Mouse (Mus musculus) spleen, adult 2 months (tissue): ENCODE data around the gene Ccdc144b. TPM values are rescaled to one million over a fixed set of nuclear protein-coding genes. Genes with fewer than 3 reads are reported as not detected.

Experiments
- DNase-seq, 2 experiments: peaks; one replicate each; pipeline versions ENCODE4 v3.0.0 to v3.0.0-alpha.2; 2012 to 2021; ENCODE audit warnings: low spot score in 2 of 2, low read depth in 1 of 2
- H3K27ac ChIP-seq: fragments of 200-500 bp; 2 replicates; pipeline ENCODE4 v1.5.1; 2012; ENCODE audit warnings: low read length, inconsistent platforms; ENCODE audit not compliant: insufficient read depth
- H3K27me3 ChIP-seq: fragments of 200-500 bp; 2 replicates; pipeline ENCODE4 v1.6.1; 2012; ENCODE audit warnings: mild to moderate bottlenecking, moderate library complexity, low read length, inconsistent platforms; ENCODE audit not compliant: control insufficient read depth, insufficient read depth
- H3K36me3 ChIP-seq: fragments of 200-500 bp; 2 replicates; pipeline ENCODE4 v1.6.1; 2012; ENCODE audit warnings: mild to moderate bottlenecking, low read length, inconsistent platforms; ENCODE audit not compliant: control insufficient read depth, insufficient read depth
- H3K4me1 ChIP-seq: fragments of 200-500 bp; 2 replicates; pipeline ENCODE4 v1.6.1; 2011; ENCODE audit warnings: inconsistent platforms; ENCODE audit not compliant: control insufficient read depth, insufficient read depth, insufficient read length
- H3K4me3 ChIP-seq: fragments of 200-500 bp; 2 replicates; pipeline ENCODE4 v1.5.1; 2011; ENCODE audit warnings: mild to moderate bottlenecking, inconsistent platforms; ENCODE audit not compliant: insufficient read depth, insufficient read length; ENCODE audit errors: extremely low read depth
- CTCF ChIP-seq: fragments of 200-500 bp; IDR thresholded peaks from 2 replicates; pipeline ENCODE4 v1.5.1; 2011; ENCODE audit warnings: mild to moderate bottlenecking, inconsistent platforms; ENCODE audit not compliant: insufficient read depth, insufficient read length, insufficient replicate concordance; ENCODE audit errors: extremely low read depth
- POLR2A ChIP-seq: fragments of 200-500 bp; IDR thresholded peaks from 2 replicates; pipeline ENCODE4 v1.6.1; 2011; ENCODE audit warnings: low read depth, low read length, inconsistent platforms
- WGBS: fragments of 180-500 bp; shearing (Covaris S2); methylation state at CpG from one replicate; pipeline ENCODE4 v1.1.7; 2018; 5-methylcytosine and 5-hydroxymethylcytosine counted together
- polyA plus RNA-seq: library from polyadenylated mRNA; depleted of rRNA; stranded (reverse); fragments of >200 nt; gene quantifications from 2 replicates; pipeline ENCODE4 v1.2.3, GENCODE M21; 2012

Gene Ccdc144b
- polyA plus RNA-seq, 1 experiment, result not detected

- TF ChIP-seq POLR2A (no peak), CTCF (peak; percentile 60; the same call in 1 of the 2 replicates)
Observed at GRCm38 (mm10) chr3:35973551-35973950, 79.8 kb downstream of the Ccdc144b start.

GRCm38 (mm10) chr3:35972985-35973384 is 80.4 kb downstream of the Ccdc144b start:
- DNase-seq, result no peak
- H3K4me3 ChIP-seq, result no peak overlapping the region
- H3K36me3 ChIP-seq, result peaks cover 6% of the 10 kb centered on the region

More at GRCm38 (mm10) chr3:35973551-35973950, 79.8 kb downstream of the Ccdc144b start:
- peak; percentile 14 to 40 for DNase-seq
- WGBS, result 54% methylated on average over 7 of the region's 7 CpGs
- no peaks in the 10 kb centered on the region for H3K27me3 ChIP-seq
- H3K4me3 ChIP-seq, result no peak overlapping the region
- H3K36me3 ChIP-seq, result peaks cover 6% of the 10 kb centered on the region
- no peak overlapping the region for H3K27ac ChIP-seq
- H3K4me1 ChIP-seq, result no peaks in the 10 kb centered on the region

GRCm38 (mm10) chr3:35971149-35971548 is 82.2 kb downstream of the Ccdc144b start:
- H3K4me1 ChIP-seq, result no peaks in the 10 kb centered on the region
- no peak overlapping the region for H3K4me3 ChIP-seq
- TF ChIP-seq POLR2A (no peak), CTCF (no peak)
- WGBS, result 95% methylated on average over 12 of the region's 12 CpGs
- no peak for DNase-seq
- no peaks in the 10 kb centered on the region for H3K27me3 ChIP-seq
- H3K36me3 ChIP-seq, result peaks cover 6% of the 10 kb centered on the region
- no peak overlapping the region for H3K27ac ChIP-seq

More at GRCm38 (mm10) chr3:35972985-35973384, 80.4 kb downstream of the Ccdc144b start:
- 74% methylated on average over 4 of the region's 4 CpGs for WGBS
- no peak overlapping the region for H3K27ac ChIP-seq
- H3K27me3 ChIP-seq, result no peaks in the 10 kb centered on the region
- no peaks in the 10 kb centered on the region for H3K4me1 ChIP-seq
- TF ChIP-seq CTCF (peak; percentile 28; the same call in 1 of the 2 replicates), POLR2A (no peak)

- no peak for DNase-seq
- WGBS, result 91% methylated on average over 4 of the region's 4 CpGs
- Histone ChIP-seq H3K4me3 (no peak overlapping the region), H3K27me3 (no peaks in the 10 kb centered on the region), H3K36me3 (peaks cover 4% of the 10 kb centered on the region), H3K27ac (no peak overlapping the region), H3K4me1 (no peaks in the 10 kb centered on the region)
- TF ChIP-seq POLR2A, result no peak
- TF ChIP-seq CTCF, result no peak
Observed at GRCm38 (mm10) chr3:35970441-35970840, 82.9 kb downstream of the Ccdc144b start.

- no peak for DNase-seq
- H3K36me3 ChIP-seq, result peaks cover 9% of the 10 kb centered on the region
- 68% methylated on average over 8 of the region's 8 CpGs for WGBS
- H3K4me1 ChIP-seq, result no peaks in the 10 kb centered on the region
- TF ChIP-seq CTCF (no peak), POLR2A (no peak)
- H3K27me3 ChIP-seq, result no peaks in the 10 kb centered on the region
- no peak overlapping the region for H3K4me3 ChIP-seq
- H3K27ac ChIP-seq, result no peak overlapping the region
Observed at GRCm38 (mm10) chr3:35967366-35967921, 85.9 kb downstream of the Ccdc144b start.

GRCm38 (mm10) chr3:35966493-35966892 is 86.9 kb downstream of the Ccdc144b start:
- no peak for TF ChIP-seq POLR2A
- TF ChIP-seq CTCF, result no peak
- H3K36me3 ChIP-seq, result peaks cover 7% of the 10 kb centered on the region; the same call in 1 of the 2 replicates
- no peak for DNase-seq

GRCm38 (mm10) chr3:35964928-35965327 is 88.4 kb downstream of the Ccdc144b start:
- H3K36me3 ChIP-seq, result peaks cover 7% of the 10 kb centered on the region; the same call in 1 of the 2 replicates
- no peak for DNase-seq
- WGBS, result 32% methylated on average over 4 of the region's 4 CpGs
- H3K4me3 ChIP-seq, result no peak overlapping the region
- no peaks in the 10 kb centered on the region for H3K27me3 ChIP-seq
- H3K4me1 ChIP-seq, result no peaks in the 10 kb centered on the region
- H3K27ac ChIP-seq, result no peak overlapping the region
- TF ChIP-seq POLR2A (no peak), CTCF (no peak)

More at GRCm38 (mm10) chr3:35966493-35966892, 86.9 kb downstream of the Ccdc144b start:
- no peak overlapping the region for H3K4me3 ChIP-seq
- no peak overlapping the region for H3K27ac ChIP-seq
- no peaks in the 10 kb centered on the region for H3K4me1 ChIP-seq
- no peaks in the 10 kb centered on the region for H3K27me3 ChIP-seq
- 18% methylated on average over 2 of the region's 2 CpGs for WGBS
